Mouse (Mus musculus) c-Kit-positive CD71-positive TER-119-positive erythroid progenitor cells, embryonic 14.5 days (primary cell): ENCODE results near the gene Arfgap1.

Source experiments
- DNase-seq: peaks from one replicate; pipeline ENCODE4 v3.0.0-alpha.2; 2013; ENCODE audit warnings: low spot score

Gene Arfgap1

DNA sequence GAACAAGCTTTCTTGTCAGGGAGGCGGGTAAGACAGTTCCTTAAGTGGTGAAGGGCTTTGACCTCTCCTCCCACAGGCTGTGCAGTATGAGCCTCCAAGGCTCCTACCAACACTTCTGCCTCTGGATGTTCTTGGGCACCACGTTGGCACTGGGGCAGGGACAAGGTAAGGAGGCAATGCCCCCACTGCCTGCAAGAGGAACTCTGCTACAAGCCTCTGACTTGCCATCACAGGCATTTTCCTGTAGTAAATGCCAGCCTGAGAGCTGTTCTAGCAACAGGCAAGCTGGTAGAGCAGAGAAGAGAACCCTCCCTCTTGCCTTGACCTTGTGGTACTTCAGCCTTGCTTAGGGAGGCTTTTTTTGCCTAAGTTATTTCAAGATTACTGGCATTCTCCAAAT, 19.4 kb downstream of the Arfgap1 start, which contains the start of gene Col20a1:
TSS of gene Col20a1 (plus strand) at position 87 of the 400 bp plus-strand sequence.
- DNase-seq, result no peak

DNA sequence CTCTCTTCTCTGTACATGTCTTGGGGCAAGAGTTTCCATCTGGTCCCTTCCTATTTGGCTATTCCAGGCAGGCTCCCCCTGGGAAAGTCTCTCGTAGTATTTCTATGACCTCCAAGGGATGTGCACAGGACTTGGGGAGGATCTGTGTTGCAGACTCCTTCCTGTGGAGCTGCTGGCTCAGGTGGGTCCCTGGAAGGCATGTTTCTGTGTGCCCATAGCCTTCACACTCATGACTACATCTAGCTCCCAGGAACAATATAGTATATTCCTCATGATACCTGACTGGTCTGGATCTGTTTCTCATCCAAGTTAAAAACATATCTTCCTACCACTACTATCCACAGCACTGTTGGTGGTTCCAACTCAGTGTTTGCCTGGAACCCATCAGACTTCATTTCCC, 20.0 kb downstream of the Arfgap1 start:
- no peak for DNase-seq

DNA sequence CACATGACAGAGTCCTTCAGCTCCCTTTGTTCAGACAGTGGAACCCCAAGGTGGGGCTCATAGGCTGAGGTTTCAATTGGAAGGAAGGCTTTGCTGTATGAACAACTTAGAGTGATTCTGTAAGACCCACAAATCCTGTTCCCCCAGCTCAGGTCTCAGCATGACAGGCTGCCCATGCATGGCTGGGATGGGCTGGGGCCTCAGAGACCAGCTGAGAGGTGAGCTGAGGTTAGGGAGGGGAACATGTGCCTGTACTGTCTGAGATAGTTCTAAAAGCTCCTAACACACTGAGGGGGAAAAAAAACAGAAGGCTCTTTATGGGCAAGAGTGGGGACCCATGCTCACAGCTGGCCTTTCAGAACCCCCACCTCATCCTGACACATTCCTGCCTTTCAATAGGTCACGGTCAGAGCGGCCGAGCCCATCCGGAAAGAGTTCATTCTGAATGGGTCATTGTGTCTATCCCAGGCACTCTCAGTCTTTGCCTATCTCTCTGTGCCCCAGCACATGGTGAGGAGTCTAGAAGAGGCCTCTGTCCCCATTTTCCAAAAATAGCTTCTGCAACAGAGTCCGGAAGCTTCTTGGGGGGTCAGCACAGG, 20.5 kb downstream of the Arfgap1 start:
- no peak for DNase-seq

DNA sequence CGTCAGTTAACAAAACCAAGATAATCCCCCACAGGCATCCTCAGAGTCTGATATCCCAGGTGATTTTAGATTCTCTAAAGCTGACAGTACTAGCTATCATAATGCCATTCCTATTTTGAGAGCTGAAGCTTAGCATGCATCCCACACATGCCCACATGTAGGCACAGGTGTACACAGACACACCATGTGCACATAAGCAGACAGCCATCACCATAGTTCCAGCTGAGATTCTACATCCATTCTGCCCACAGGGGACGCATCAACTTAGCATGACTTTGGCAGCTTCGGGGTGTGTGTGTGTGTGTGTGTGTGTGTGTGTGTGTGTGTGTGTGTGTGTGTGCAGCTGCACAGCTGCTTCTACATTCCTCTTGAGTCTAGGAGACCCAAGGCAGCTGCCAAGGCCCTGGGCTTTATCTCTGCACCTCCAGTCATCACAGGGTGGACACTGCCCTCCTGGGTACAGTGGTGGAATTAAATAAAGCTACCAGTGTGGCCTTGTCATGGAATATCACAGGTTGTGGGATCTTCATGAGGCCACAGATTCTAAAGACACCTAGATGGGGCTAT, 21.4 kb downstream of the Arfgap1 start:
- no peak for DNase-seq

DNA sequence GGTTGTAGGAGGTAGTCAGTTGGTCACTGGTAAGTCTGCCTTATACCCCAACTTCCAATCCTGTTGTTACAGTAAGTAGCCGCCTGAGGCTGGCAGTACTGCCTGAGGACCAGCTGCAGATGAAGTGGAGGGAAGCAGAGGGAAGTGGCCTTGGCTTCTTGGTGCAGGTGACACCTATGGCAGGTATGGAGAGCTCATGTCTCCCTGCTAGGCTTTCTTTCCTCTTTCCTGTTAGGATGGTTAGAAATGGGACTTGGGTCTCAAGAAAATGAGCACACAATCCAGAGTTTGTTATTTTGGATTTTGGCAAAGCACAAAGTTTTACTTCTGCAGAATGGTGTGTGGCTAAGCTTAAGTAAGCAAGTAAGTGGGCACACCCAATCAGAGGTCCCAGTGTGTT, 21.9 kb downstream of the Arfgap1 start:
- DNase-seq, result no peak

DNA sequence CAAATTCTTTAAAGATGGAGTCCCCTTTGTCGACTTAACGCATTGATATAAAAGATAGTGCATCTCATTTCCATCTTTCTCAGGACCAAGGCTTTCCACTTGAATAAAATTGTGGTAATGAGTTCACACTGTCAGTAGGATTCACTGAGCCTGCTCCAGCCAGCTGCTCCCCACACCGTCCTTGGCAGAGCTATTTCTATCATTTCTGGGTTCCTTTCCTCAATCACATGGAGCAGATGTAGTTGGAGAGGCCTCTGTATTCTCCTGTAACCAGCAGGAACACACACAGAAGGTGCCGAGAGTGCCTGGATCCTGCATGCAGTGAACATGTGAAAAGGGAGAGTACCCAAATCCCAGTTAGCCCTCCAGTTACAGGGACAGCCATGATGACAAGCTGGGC, 23.3 kb downstream of the Arfgap1 start:
- DNase-seq, result no peak

DNA sequence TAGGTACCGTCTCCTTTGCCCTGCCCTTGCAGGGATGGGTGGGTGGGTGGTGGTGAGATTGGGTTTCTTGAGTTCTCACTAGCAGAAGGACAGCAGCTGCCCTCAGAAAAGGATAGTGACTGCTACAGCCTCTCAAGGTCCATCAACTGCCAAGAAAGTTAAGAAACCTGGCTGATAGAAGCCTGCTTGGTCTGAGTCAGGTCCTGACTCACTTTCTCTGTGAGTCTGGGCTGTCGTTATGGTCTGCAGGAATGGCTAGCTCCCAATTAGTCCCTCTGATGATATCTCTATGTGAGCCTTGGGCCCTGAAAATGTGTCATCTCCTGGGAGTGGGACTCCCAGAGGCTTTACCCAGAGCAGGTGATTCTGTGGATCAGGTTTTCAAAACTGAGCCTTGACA, 27.3 kb downstream of the Arfgap1 start:
- no peak for DNase-seq

DNA sequence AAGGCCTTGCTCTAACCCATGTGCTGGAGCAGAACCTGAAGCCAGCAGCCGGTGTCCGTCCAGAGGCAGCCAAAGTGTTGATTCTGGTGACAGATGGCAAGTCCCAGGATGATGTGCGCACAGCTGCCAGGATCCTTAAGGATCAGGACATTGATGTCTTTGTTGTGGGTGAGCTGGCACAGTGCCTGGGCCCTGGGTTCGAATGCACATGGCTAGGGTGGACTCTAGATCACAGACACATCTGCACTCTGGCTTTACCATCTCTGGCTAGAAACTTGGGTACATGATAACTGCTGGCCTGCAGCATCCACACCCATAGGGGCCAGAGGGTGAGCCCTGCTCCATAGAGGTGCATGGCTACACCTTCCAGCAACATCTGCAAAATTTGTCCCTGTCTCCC, 28.4 kb downstream of the Arfgap1 start:
- DNase-seq, result no peak

DNA sequence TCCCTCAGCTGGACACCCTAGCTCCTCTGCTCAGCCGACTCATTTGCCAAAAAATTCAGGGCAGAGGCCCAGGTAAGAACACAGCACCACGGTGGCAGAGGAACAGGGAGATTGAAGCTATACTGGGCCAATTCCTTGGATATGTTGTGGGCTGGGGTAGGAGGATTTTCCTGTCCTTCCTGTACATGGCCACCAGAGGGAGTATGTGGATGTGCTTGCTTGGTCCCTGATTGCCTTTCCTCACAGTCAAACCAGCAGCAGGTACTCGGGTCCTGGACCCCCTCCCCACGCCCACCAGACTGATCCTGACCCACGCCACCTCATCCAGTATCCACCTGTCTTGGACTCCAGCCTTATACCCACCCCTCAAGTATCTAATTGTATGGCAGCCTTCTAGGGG, 29.4 kb downstream of the Arfgap1 start:
- DNase-seq, result peak; percentile 17

DNA sequence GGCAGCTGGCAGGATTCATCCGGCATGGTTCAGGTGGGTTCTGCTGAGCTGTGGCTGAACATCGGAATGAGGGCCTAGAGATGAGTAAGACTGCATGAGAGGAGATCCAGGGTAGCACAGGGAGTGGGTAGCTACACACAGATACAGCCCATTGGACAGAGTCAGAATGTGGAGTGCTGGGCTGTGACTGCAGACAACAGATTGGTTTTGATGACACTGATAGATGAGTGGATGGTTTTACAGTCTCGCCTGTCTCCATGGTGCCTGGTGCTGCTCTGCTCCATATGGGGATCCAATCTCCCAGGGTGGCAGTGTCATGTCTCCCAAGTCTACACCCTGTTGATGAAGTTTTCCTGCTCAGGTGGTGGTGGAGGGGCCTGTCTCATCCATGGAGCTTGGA, 29.9 kb downstream of the Arfgap1 start:
- no peak for DNase-seq

DNA sequence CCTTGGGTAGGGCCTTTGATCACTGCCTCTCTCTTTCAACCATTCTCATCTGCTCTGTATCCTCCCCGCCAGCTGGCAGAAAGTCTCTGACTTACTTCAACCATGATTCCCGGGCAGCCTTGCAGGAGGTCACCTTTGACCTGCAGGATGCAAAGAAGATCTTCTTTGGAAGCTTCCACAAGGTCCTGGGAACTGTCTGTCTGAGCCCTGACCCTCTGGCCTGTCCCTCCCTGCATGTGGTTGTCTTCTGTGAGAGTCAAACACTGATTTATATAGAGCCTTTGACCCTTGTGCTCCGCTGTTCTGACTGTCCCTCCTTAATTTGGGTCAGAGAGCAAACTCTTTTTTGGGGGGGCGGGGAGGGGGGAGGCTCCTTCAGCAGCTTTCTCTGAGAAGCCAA, 40.0 kb downstream of the Arfgap1 start:
- DNase-seq, result no peak

DNA sequence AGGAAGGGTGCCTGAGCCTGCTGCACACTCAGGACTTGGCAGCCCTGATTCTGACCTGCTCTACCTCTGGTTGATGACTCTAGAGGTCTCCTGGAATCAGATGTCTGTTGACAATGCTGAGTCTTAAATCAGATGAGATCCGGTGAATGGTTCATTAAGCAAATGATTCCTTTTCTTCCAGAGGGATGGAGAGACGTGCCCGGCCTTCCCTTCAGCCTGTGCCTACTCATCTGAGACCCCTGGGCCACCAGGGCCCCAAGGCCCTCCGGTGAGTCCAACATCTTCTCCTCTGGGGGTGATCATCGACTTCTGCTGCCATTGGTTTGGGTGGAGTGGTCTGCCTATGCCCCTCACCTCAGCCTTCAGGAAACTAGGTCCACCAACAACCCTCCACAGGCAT, 41.3 kb downstream of the Arfgap1 start:
- DNase-seq, result no peak

DNA sequence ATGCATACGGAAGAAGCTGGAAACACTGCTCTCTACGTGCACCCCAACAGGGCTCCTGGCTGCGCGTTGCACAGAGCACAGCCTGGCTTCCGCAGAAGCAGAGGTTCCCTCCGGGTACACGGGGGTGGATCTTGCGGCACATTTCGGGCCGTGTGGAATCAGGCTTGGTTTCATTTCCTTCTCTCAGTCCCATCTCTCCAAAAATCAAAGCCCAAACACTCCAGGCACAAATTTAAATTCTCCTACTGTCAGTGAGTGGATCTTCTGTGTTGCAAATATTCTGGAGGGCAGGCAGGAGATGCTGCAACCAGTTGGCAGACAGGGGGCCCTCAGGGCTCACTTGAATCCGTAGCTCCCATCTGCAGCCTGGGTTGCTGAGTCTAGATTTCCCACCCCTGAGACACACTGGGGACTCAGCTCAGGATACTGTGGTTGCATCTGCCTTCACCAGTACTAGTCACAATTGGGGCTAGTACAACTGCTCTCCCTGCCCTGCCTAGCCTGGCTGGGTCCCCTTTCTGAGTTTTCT, 64.4 kb downstream of the Arfgap1 start:
- DNase-seq, result no peak
